Mouse (Mus musculus) frontal cortex, postnatal 14 days (tissue): ENCODE measurements around the gene Slx1b.
A peak's percentile ranks its signal among the peaks of the same experiment; 100 is the strongest.
"Not testable (repeated sequence)": the region's sequence is repeated elsewhere in the genome, so short reads cannot be mapped to it uniquely, and the experiment has no call there.

Source experiments
- DNase-seq, 2 experiments: peaks; one replicate each; pipeline ENCODE4 v3.0.0; 2022; ENCODE audit warnings: low spot score in 2 of 2

Slx1b gene

GRCm38 (mm10) chr7:126676631-126677220 lies 18.9 kb downstream of the Slx1b start:
- DNase-seq, result no peak

DNA sequence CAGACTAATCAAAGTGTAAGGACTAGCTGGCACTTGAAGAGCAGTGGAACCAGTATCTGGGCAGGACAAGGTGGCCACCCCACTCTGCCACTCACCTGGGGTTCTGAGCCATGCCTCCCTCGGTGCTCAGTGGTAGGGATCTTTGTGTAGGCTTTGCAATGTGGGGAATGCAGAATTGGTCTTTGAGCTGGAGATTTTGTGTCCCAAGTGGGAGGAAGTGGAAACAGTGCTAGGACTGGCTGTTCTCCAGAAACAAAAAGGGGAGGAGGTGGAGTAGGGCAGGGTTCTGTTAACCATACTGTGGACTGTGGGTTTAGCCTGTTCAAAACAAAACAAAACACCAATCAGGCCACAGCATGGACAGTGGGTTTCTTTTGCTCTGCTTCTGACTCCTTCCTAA lies 19.4 kb downstream of the Slx1b start, which contains the start of gene Sult1a1:
TSS of gene Sult1a1 (minus strand) at position 226 of the 400 bp plus-strand sequence.
- no peak for DNase-seq

DNA sequence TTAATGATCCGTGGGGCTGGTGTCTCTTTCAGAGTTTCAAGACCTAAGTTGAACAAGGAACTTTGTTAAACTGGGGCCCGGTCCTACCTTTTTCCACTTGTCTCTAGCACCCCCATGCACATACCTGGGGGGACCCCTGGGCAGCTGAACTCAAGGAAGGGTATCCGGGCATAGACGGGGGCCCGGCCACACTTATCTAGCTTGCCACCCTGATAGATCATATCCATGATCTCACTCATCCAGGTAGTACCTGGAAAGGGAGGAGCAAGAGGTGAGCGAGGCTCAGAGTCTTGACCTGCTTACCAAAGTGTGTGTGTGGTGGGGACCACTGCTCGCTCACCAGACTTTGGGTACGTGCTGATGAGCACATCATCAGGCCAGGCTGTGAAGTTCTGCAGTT lies 20.5 kb downstream of the Slx1b start:
- DNase-seq, result no peak

DNA sequence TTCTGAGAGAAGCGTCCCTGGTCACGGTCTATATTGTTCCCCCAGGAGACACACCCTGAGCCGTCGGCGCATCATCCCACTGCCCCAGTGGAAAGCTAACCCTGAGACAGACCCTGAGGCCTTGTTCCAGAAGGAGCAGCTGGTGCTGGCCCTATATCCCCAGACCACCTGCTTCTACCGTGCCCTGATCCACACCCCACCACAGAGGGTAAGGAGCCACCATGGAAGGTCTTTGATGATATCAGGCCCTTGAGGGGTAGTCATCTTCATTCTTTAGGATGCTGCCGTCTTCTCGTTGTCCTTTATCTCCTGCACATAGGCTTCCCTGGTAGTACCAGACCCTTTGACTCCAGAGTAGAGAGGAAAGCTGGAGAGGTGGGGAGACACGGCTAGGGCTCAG lies 23.5 kb downstream of the Slx1b start:
- DNase-seq, result no peak

- no peak for DNase-seq
Measured at GRCm38 (mm10) chr7:126670152-126670551, 25.4 kb downstream of the Slx1b start.

DNA sequence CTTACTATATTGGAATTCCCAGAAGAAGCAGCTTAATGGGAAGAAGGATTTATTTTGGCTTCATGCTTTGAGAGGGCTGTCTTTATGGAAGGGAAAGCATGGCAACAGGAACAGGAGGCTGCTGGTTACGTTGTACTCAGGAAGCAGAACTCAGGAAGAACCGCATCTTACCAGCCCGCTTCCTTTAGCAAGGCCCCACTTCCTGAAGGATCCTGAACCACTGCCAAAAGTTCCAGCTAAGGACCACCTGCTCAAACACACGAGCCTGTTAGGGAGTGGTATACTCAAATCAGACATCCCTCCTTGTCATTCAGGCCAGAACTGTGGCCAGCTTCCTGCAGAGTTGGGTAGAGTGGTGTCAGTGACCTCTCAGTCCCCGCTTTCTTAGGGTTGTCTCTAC lies 27.1 kb downstream of the Slx1b start:
- no peak for DNase-seq

DNA sequence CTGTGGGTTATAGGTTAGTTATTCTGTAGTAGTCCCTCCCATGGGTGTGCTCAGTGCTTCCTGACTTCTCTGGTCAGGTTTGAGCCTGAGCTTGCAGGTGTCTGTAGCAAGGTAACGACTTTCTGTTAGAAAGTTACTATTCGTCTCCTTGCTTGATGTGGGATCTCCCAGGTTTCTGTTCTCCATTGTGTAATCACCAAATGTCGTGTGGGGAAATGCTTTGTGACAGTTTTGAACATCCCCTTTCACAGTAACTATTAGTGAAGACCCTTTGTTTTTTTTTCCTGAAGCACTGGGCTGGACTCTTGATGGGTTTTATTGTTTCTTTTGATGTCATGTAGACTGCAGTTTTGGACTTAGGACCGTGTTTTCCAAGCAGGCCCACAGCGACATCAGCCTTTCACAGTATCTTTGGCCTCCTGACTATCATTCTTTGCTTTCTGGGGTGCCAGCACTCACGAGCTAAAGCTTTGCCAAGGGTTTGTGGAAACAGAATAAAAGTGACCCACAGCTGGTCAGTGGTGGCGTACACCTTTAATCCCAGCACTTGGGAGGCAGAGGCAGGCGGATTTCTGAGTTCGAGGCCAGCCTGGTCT lies 28.0 kb downstream of the Slx1b start:
- DNase-seq, result no peak

- DNase-seq, result no peak
Measured at GRCm38 (mm10) chr7:126665269-126665668, 30.3 kb downstream of the Slx1b start.

DNA sequence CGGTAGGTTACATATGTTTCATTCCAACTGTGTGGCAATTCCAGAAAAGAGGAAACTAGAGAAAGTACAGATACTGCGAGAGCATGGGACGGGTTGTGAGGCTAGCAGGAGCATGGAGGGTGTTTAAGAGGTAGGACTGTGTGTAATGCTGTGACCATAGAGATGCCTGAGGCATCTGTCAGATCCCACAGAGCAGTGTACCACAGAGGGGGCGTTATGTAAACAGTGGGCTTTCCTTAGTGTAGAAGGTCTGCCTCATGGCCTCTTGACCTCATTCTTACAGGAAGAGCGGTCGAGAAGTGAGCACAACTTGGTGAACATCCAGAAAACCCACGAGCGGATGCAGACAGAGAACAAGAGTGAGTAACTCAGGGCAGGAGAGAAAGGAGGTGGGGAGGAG lies 31.9 kb downstream of the Slx1b start:
- no peak for DNase-seq

- DNase-seq, result no peak
Measured at GRCm38 (mm10) chr7:126659771-126660170, 35.8 kb downstream of the Slx1b start.

GRCm38 (mm10) chr7:126657522-126657921 lies 38.1 kb downstream of the Slx1b start:
- no peak for DNase-seq

DNA sequence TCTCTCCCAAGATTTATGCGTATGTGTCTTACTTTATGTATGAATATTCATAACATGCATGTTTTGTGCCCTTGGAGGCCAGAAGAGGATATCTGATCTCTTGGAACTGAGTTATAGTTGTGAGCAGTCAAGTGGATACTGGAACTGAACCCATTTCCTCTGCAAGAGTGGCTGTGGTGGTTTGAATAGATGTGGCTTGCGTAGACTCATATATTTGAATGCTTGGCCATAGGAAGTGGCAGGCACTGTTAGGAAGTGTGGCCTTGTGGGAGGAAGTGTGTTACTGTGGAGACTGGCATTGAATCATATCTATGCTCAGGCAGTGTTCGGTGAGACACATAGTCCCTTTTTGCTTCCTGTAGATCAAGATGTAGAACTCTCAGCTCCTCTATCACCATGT lies 39.9 kb downstream of the Slx1b start:
- DNase-seq, result no peak

DNA sequence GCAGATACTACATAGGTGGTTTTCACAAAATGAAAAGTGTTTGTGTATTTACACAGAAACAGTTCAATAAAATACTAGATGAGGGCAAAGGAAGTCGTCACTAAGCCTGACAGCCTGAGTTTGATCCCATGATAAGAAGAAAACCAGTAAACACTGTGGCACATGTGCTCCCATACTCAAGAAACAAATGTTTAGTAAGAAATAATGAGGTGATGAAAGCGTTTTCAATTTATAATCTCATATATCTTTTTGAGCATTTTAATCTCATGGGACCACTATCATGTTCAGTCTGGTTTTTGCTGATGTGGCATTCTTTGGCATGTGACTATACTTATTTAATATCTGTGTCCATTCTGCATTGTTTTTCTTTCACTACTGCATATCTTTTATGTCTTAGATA lies 41.6 kb downstream of the Slx1b start:
- DNase-seq, result no peak

GRCm38 (mm10) chr7:126650852-126651251 lies 44.7 kb downstream of the Slx1b start:
- no peak for DNase-seq

GRCm38 (mm10) chr7:126649231-126650051 lies 46.1 kb downstream of the Slx1b start, which contains the start of gene Sgf29:
TSS of gene Sgf29 (plus strand) at chr7:126649309.
- peak; percentile 87 to 90 for DNase-seq

GRCm38 (mm10) chr7:126648486-126648885 lies 47.1 kb downstream of the Slx1b start:
- no peak for DNase-seq

- DNase-seq, result no peak
Measured at GRCm38 (mm10) chr7:126645708-126646107, 49.9 kb downstream of the Slx1b start.

GRCm38 (mm10) chr7:126644914-126645313 lies 50.7 kb downstream of the Slx1b start:
- no peak for DNase-seq

- no peak for DNase-seq
Measured at GRCm38 (mm10) chr7:126644345-126644744, 51.2 kb downstream of the Slx1b start.

DNA sequence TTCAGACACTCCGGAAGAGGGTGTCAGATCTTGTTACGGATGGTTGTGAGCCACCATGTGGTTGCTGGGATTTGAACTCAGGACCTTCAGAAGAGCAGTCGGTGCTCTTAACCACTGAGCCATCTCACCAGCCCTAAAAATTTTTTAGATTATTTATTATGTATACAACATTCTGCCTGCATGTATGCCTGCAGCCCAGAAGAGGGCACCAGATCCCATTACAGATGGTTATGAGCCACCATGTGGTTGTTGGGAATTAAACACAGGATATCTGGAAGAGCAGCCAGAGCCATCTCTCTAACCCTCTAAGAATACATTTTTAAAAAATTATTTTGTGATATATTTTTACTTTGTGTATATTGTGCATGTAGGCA lies 52.4 kb downstream of the Slx1b start:
- not testable (repeated sequence) for DNase-seq

DNA sequence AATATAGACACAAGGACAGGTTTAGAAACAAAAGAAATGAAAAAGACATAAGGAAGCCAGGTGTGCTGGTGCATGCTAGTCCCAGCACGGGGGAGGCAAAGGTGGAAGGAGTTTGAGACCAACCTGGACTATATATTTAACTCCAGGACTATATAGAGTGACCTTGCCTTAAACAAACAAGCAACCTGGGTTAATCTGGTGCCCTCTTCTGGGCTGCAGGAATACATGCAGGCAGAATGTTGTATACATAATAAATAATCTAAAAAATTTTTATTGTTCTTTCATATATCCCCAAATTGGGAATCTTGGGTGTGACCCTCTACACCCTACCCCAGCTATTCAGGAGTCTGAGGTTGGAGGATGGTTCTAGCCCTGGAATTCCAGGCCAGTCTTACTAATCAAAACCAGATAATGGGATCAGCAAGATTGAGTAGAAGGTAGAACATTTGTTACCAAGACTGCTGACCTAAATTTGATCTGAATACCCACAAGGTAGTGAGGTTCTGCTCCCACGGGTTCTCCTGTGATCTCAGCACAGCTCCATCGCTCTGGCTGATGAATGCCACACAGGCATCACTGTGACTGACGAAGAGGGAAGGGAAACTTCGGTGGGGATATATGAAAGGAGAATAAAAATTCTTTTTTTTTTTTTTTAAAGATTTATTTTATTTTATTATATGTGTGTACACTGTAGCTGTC lies 52.9 kb downstream of the Slx1b start:
- no peak for DNase-seq
